9 mouse cellular contexts compared by ENCODE assay signal in the genomic region with DNA sequence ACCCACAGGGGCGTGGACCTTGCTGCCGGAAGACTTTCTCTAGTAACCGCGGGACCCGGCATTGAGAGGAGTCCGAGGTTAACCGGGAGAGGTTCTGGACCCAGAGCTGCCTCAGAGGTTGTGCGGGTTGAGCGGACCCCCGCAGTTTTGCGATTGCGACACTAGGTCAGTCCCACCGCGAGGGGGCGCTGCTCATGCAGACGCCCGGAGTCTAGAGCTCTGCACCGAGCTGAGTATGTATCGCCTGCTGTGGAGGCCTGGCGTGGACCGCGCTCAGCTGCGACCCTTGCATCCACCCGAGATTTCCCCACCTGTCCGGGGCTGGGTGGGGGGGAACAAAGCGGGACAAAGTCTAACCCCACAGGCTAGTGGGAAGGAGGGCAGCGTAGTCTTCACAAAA. TPM values are rescaled to one million over a fixed set of nuclear protein-coding genes. Genes with fewer than 3 reads are reported as not detected.
DNase-seq lines count a peak whose midpoint lies in the region; ATAC-seq lines count a peak whose summit lies in the region.
"Had no signal": no experiment of that assay in that cellular context is flagged by ENCODE, and none has a peak within 500 bp of the region (broad histone marks: within the 10 kb centered on the region; RNA-seq: fewer than 3 reads in every experiment).

No protein-coding gene starts in this region.

- intact Hi-C loops in left cerebral cortex, postnatal 10 days (cut with DNase I), result no loop called here

- 0 out of 2 replicates have a peak, but pooled peaks cover 6% of the 10 kb centered on the region for H3K4me1 ChIP-seq in hindbrain, embryonic 14.5 days (replicated peaks; ENCODE audit: control insufficient read depth, insufficient read depth, low read length)
- H3K4me1 ChIP-seq in megakaryocyte, embryonic 14.5 days, result peaks cover 14% of the 10 kb centered on the region

- 2% methylated on average over 27 of the region's 27 CpGs for WGBS in hindbrain, embryonic 14.5 days

- peak overlapping the region; percentile 62 for H3K4me2 ChIP-seq in hindbrain, embryonic 14.5 days (replicated peaks)

- no peaks in the 10 kb centered on the region for H3K9me3 ChIP-seq in hindbrain, embryonic 14.5 days (ENCODE audit: control insufficient read depth, low read length)
- H3K9me3 ChIP-seq in megakaryocyte, embryonic 14.5 days, result no peaks in the 10 kb centered on the region

- peak overlapping the region; percentile 46; the same call in 1 of the 2 replicates for H3K9ac ChIP-seq in hindbrain, embryonic 14.5 days

- peaks cover 7% of the 10 kb centered on the region; the same call in 1 of the 2 replicates for H3K27me3 ChIP-seq in hindbrain, embryonic 14.5 days (ENCODE audit: control insufficient read depth, insufficient read depth, low read length)
- H3K27me3 ChIP-seq in megakaryocyte, embryonic 14.5 days (replicated peaks), result peaks cover 57% of the 10 kb centered on the region

- ATAC-seq in activated CD4-positive, CD25-positive, alpha-beta regulatory T cell, adult 4 months, result peak; percentile 63
- ATAC-seq in hindbrain, embryonic 14.5 days (ENCODE audit: low FRiP score), result peak; percentile 74; the same call in 1 of the 2 replicates

- DNase-seq in cerebellum, postnatal 36 days, result peak; percentile 65 to 73
- peak; percentile 51 for DNase-seq in gastrocnemius, adult 18-20 months (ENCODE audit: low spot score)
- DNase-seq in hindbrain, embryonic 14.5 days (ENCODE audit: low spot score), result peak; percentile 83
- DNase-seq in left cerebral cortex, postnatal 10 days (ENCODE audit: extremely low spot score in 1 of 2, low spot score in 2 of 2), result peak; percentile 37 to 82
- DNase-seq in right cerebral cortex, postnatal 14 days, result peak; percentile 77
- peak; percentile 53 for DNase-seq in yolk sac, embryonic 10.5 days (ENCODE audit: low spot score)

- no peak overlapping the region for H3K27ac ChIP-seq in hindbrain, embryonic 14.5 days
- H3K27ac ChIP-seq: macrophage had no signal

- no peaks in the 10 kb centered on the region for H3K36me3 ChIP-seq in hindbrain, embryonic 14.5 days (replicated peaks; ENCODE audit: control insufficient read depth, insufficient read depth)
- no peaks in the 10 kb centered on the region for H3K36me3 ChIP-seq in megakaryocyte, embryonic 14.5 days (replicated peaks; ENCODE audit: low read length)

- peak overlapping the region; percentile 34 for H3K4me3 ChIP-seq in hindbrain, embryonic 14.5 days (replicated peaks; ENCODE audit: low read length)
- H3K4me3 ChIP-seq in megakaryocyte, embryonic 14.5 days (replicated peaks), result peak overlapping the region; percentile 82

RNA-seq across cellular contexts. Expression of gene Ppm1j, which starts 22.4 kb away (rescaled TPM):
- polyA plus RNA-seq in activated CD4-positive, CD25-positive, alpha-beta regulatory T cell, adult 4 months (2017; shearing (Covaris generic)), result 10 to 100 TPM; 24.1 to 28.0 TPM
- total RNA-seq in gastrocnemius, adult 18-20 months (2021), result 10 to 100 TPM; 28.6 to 35.3 TPM
- polyA plus RNA-seq in hindbrain, embryonic 14.5 days (2014; fragmentation: Nextera tagmentation; extraction: Ambion mirVana), result 0.59 and 1.3 TPM in 2 replicates
- total RNA-seq in left cerebral cortex, postnatal 10 days (2021), result 1 to 10 TPM; 1.4 to 2.7 TPM
- polyA plus RNA-seq in megakaryocyte, embryonic 14.5 days (2012; ENCODE audit: insufficient read depth, low replicate concordance), result 2.1 and 6.0 TPM in 2 replicates

RNA-seq across cellular contexts. Expression of gene Fam19a3, which starts 23.2 kb away (rescaled TPM):
- 1 to 10 TPM in 1 of 2 experiments, under 1 TPM in 1; 0.83 to 1.4 TPM for polyA plus RNA-seq in activated CD4-positive, CD25-positive, alpha-beta regulatory T cell, adult 4 months (2017; shearing (Covaris generic))
- total RNA-seq in gastrocnemius, adult 18-20 months (2021), result 1 to 10 TPM; 2.1 to 3.4 TPM
- 0.04 and 0.07 TPM in 2 replicates for polyA plus RNA-seq in hindbrain, embryonic 14.5 days (2014; fragmentation: Nextera tagmentation; extraction: Ambion mirVana)
- not detected for total RNA-seq in left cerebral cortex, postnatal 10 days (2021)
- not detected in 2 replicates for polyA plus RNA-seq in megakaryocyte, embryonic 14.5 days (2012; ENCODE audit: insufficient read depth, low replicate concordance)
- polyA plus RNA-seq: macrophage had no signal

RNA-seq across cellular contexts. Expression of gene Rhoc, which starts 29.8 kb away (rescaled TPM):
- polyA plus RNA-seq in activated CD4-positive, CD25-positive, alpha-beta regulatory T cell, adult 4 months (2017; shearing (Covaris generic)), result 1 to 10 TPM; 7.3 to 9.9 TPM
- 10 to 100 TPM; 36.1 to 41.4 TPM for total RNA-seq in gastrocnemius, adult 18-20 months (2021)
- 57.7 and 59.6 TPM in 2 replicates for polyA plus RNA-seq in hindbrain, embryonic 14.5 days (2014; fragmentation: Nextera tagmentation; extraction: Ambion mirVana)
- total RNA-seq in left cerebral cortex, postnatal 10 days (2021), result 10 to 100 TPM; 38.5 to 39.0 TPM
- polyA plus RNA-seq in megakaryocyte, embryonic 14.5 days (2012; ENCODE audit: insufficient read depth, low replicate concordance), result 103 and 229 TPM in 2 replicates

RNA-seq across cellular contexts. Expression of gene Mov10, which starts 60.0 kb away (rescaled TPM):
- polyA plus RNA-seq in activated CD4-positive, CD25-positive, alpha-beta regulatory T cell, adult 4 months (2017; shearing (Covaris generic)), result 10 to 100 TPM; 16.2 to 34.8 TPM
- total RNA-seq in gastrocnemius, adult 18-20 months (2021), result 1 to 10 TPM in 1 of 2 experiments, under 1 TPM in 1; 0.71 to 1.6 TPM
- polyA plus RNA-seq in hindbrain, embryonic 14.5 days (2014; fragmentation: Nextera tagmentation; extraction: Ambion mirVana), result 6.8 and 7.8 TPM in 2 replicates
- total RNA-seq in left cerebral cortex, postnatal 10 days (2021), result 1 to 10 TPM; 9.3 to 9.7 TPM
- polyA plus RNA-seq in megakaryocyte, embryonic 14.5 days (2012; ENCODE audit: insufficient read depth, low replicate concordance), result 38.5 and 66.3 TPM in 2 replicates
